Mouse (Mus musculus) neural tube, embryonic 14.5 days (tissue): ENCODE measurements around the gene B3galt1. TPM values are rescaled to one million over a fixed set of nuclear protein-coding genes. Genes with fewer than 3 reads are reported as not detected.

Source experiments
- ATAC-seq: fragments of 200-750 bp; cut with Nextera tagmentation; 2 replicates; pipeline ENCODE4 v1.8.0; 2017; ENCODE audit warnings: low read depth, mild to moderate bottlenecking, moderate TSS enrichment, moderate library complexity
- H3K27ac ChIP-seq: fragments of 300-500 bp; sonication (generic); 2 replicates; pipeline ENCODE4 v1.5.1; 2014; ENCODE audit warnings: low read depth, mild to moderate bottlenecking, control low read depth, low read length, moderate library complexity, mixed read lengths
- H3K27me3 ChIP-seq: fragments of 300-500 bp; sonication (generic); 2 replicates; pipeline ENCODE4 v1.6.1; 2014; ENCODE audit warnings: low read length; ENCODE audit not compliant: control insufficient read depth, insufficient read depth
- H3K36me3 ChIP-seq: fragments of 300-500 bp; sonication (generic); 2 replicates; pipeline ENCODE4 v1.6.1; 2014; ENCODE audit warnings: low read length, mixed read lengths; ENCODE audit not compliant: control insufficient read depth, insufficient read depth
- H3K4me1 ChIP-seq: fragments of 300-500 bp; sonication (generic); 2 replicates; pipeline ENCODE4 v1.6.1; 2014; ENCODE audit warnings: low read length; ENCODE audit not compliant: control insufficient read depth, insufficient read depth
- H3K4me2 ChIP-seq: fragments of 300-500 bp; sonication (generic); 2 replicates; pipeline ENCODE4 v1.6.1; 2014; ENCODE audit warnings: mild to moderate bottlenecking, low read depth, low read length, control low read depth
- H3K4me3 ChIP-seq: fragments of 300-500 bp; sonication (generic); 2 replicates; pipeline ENCODE4 v1.5.1; 2014; ENCODE audit warnings: low read depth, low read length, control low read depth, mixed read lengths
- H3K9ac ChIP-seq: fragments of 300-500 bp; sonication (generic); replicated peaks from 2 replicates; pipeline ENCODE4 v1.6.1; 2014; ENCODE audit warnings: low read depth, mild to moderate bottlenecking, control low read depth, low read length, mixed read lengths
- H3K9me3 ChIP-seq: fragments of 300-500 bp; sonication (generic); 2 replicates; pipeline ENCODE4 v1.6.1; 2016; ENCODE audit warnings: low read length; ENCODE audit not compliant: control insufficient read depth
- WGBS: fragments of 180-500 bp; shearing (Covaris S2); extraction: QIAGEN DNeasy Blood & Tissue Kit; methylation state at CpG from one replicate; pipeline ENCODE4 v1.1.7; 2014; 5-methylcytosine and 5-hydroxymethylcytosine counted together
- polyA plus RNA-seq: library from polyadenylated mRNA; unstranded; fragments of >200 nt; fragmentation: Nextera tagmentation; extraction: Ambion mirVana; gene quantifications from 2 replicates; pipeline ENCODE4 v1.2.1, GENCODE M21; 2014

The B3galt1 gene
- polyA plus RNA-seq, 1 experiment from 2014 or later: 82.4 TPM

GRCm38 (mm10) chr2:68084483-68084882, 518.8 kb downstream of the B3galt1 start:
- no peak for ATAC-seq
- Histone ChIP-seq H3K9me3 (no peaks in the 10 kb centered on the region), H3K4me3 (no peak overlapping the region), H3K4me1 (no peaks in the 10 kb centered on the region), H3K4me2 (no peak overlapping the region), H3K36me3 (no peaks in the 10 kb centered on the region), H3K27ac (no peak overlapping the region), H3K27me3 (no peaks in the 10 kb centered on the region), H3K9ac (no peak overlapping the region)
- 86% methylated on average over 1 of the region's 1 CpGs for WGBS

GRCm38 (mm10) chr2:68086101-68086500, 520.4 kb downstream of the B3galt1 start:
- Histone ChIP-seq H3K27me3 (no peaks in the 10 kb centered on the region), H3K4me1 (no peaks in the 10 kb centered on the region), H3K4me2 (no peak overlapping the region), H3K9me3 (no peaks in the 10 kb centered on the region), H3K27ac (no peak overlapping the region), H3K9ac (no peak overlapping the region), H3K4me3 (no peak overlapping the region), H3K36me3 (no peaks in the 10 kb centered on the region)
- no peak for ATAC-seq
- 63% methylated on average over 4 of the region's 4 CpGs for WGBS

GRCm38 (mm10) chr2:68091559-68091958, 525.9 kb downstream of the B3galt1 start:
- no peak for ATAC-seq
- Histone ChIP-seq H3K36me3 (no peaks in the 10 kb centered on the region), H3K4me1 (no peaks in the 10 kb centered on the region), H3K9me3 (no peaks in the 10 kb centered on the region), H3K9ac (no peak overlapping the region), H3K4me3 (no peak overlapping the region), H3K27me3 (no peaks in the 10 kb centered on the region), H3K27ac (no peak overlapping the region), H3K4me2 (no peak overlapping the region)
- WGBS: 91% methylated on average over 2 of the region's 2 CpGs

GRCm38 (mm10) chr2:68104641-68105040, 539.0 kb downstream of the B3galt1 start:
- Histone ChIP-seq H3K4me3 (no peak overlapping the region), H3K9ac (no peak overlapping the region), H3K36me3 (no peaks in the 10 kb centered on the region), H3K4me2 (no peak overlapping the region), H3K9me3 (no peaks in the 10 kb centered on the region), H3K4me1 (no peaks in the 10 kb centered on the region), H3K27ac (no peak overlapping the region), H3K27me3 (no peaks in the 10 kb centered on the region)
- peak; percentile 31; the same call in 1 of the 2 replicates for ATAC-seq
- 52% methylated on average over 4 of the region's 4 CpGs for WGBS

GRCm38 (mm10) chr2:68118076-68118475, 552.4 kb downstream of the B3galt1 start:
- H3K27ac ChIP-seq: no peak overlapping the region
- H3K4me2 ChIP-seq: no peak overlapping the region
- H3K9ac ChIP-seq: no peak overlapping the region
- H3K36me3 ChIP-seq: no peaks in the 10 kb centered on the region
- 79% methylated on average over 8 of the region's 8 CpGs for WGBS
- no peak overlapping the region for H3K4me3 ChIP-seq
- H3K4me1 ChIP-seq: no peaks in the 10 kb centered on the region
- no peaks in the 10 kb centered on the region for H3K9me3 ChIP-seq
- H3K27me3 ChIP-seq: no peaks in the 10 kb centered on the region
- ATAC-seq: no peak

- WGBS: 58% methylated on average over 6 of the region's 6 CpGs
- H3K4me1 ChIP-seq: no peaks in the 10 kb centered on the region
- no peak overlapping the region for H3K27ac ChIP-seq
- H3K4me2 ChIP-seq: no peak overlapping the region
- no peak overlapping the region for H3K4me3 ChIP-seq
- no peaks in the 10 kb centered on the region for H3K36me3 ChIP-seq
- no peak for ATAC-seq
- no peak overlapping the region for H3K9ac ChIP-seq
- H3K27me3 ChIP-seq: no peaks in the 10 kb centered on the region
- no peaks in the 10 kb centered on the region for H3K9me3 ChIP-seq
Measured at GRCm38 (mm10) chr2:68124751-68125150, 559.1 kb downstream of the B3galt1 start.

GRCm38 (mm10) chr2:68141094-68141493, 575.4 kb downstream of the B3galt1 start:
- H3K4me3 ChIP-seq: no peak overlapping the region
- no peaks in the 10 kb centered on the region for H3K9me3 ChIP-seq
- H3K4me2 ChIP-seq: no peak overlapping the region
- 96% methylated on average over 2 of the region's 2 CpGs for WGBS
- ATAC-seq: no peak
- H3K36me3 ChIP-seq: no peaks in the 10 kb centered on the region
- H3K4me1 ChIP-seq: no peaks in the 10 kb centered on the region
- H3K9ac ChIP-seq: no peak overlapping the region
- H3K27me3 ChIP-seq: no peaks in the 10 kb centered on the region
- no peak overlapping the region for H3K27ac ChIP-seq

GRCm38 (mm10) chr2:68143292-68143691, 577.6 kb downstream of the B3galt1 start:
- H3K4me2 ChIP-seq: no peak overlapping the region
- 69% methylated on average over 2 of the region's 2 CpGs for WGBS
- H3K4me3 ChIP-seq: no peak overlapping the region
- no peaks in the 10 kb centered on the region for H3K4me1 ChIP-seq
- H3K27me3 ChIP-seq: no peaks in the 10 kb centered on the region
- no peaks in the 10 kb centered on the region for H3K9me3 ChIP-seq
- ATAC-seq: no peak
- no peak overlapping the region for H3K27ac ChIP-seq
- H3K9ac ChIP-seq: no peak overlapping the region
- no peaks in the 10 kb centered on the region for H3K36me3 ChIP-seq

- WGBS: 88% methylated on average over 5 of the region's 5 CpGs
- H3K27ac ChIP-seq: no peak overlapping the region
- H3K9ac ChIP-seq: no peak overlapping the region
- no peaks in the 10 kb centered on the region for H3K9me3 ChIP-seq
- H3K4me3 ChIP-seq: no peak overlapping the region
- no peaks in the 10 kb centered on the region for H3K4me1 ChIP-seq
- no peak overlapping the region for H3K4me2 ChIP-seq
- H3K36me3 ChIP-seq: no peaks in the 10 kb centered on the region
- no peaks in the 10 kb centered on the region for H3K27me3 ChIP-seq
- ATAC-seq: no peak
Measured at GRCm38 (mm10) chr2:68159751-68160150, 594.1 kb downstream of the B3galt1 start.

GRCm38 (mm10) chr2:68160566-68160965, 594.9 kb downstream of the B3galt1 start:
- Histone ChIP-seq H3K27me3 (no peaks in the 10 kb centered on the region), H3K4me2 (no peak overlapping the region), H3K4me1 (no peaks in the 10 kb centered on the region), H3K9me3 (no peaks in the 10 kb centered on the region), H3K36me3 (no peaks in the 10 kb centered on the region), H3K9ac (no peak overlapping the region), H3K27ac (no peak overlapping the region), H3K4me3 (no peak overlapping the region)
- WGBS: 96% methylated on average over 2 of the region's 2 CpGs
- ATAC-seq: no peak
